Mouse (Mus musculus): ENCODE measurements around the gene Atp6v0e. TPM values are rescaled to one million over a fixed set of nuclear protein-coding genes. Genes with fewer than 3 reads are reported as not detected.

The Atp6v0e gene
- total and polyA plus RNA-seq, 3 experiments, result 190 to 422 (median 226) TPM

DNA sequence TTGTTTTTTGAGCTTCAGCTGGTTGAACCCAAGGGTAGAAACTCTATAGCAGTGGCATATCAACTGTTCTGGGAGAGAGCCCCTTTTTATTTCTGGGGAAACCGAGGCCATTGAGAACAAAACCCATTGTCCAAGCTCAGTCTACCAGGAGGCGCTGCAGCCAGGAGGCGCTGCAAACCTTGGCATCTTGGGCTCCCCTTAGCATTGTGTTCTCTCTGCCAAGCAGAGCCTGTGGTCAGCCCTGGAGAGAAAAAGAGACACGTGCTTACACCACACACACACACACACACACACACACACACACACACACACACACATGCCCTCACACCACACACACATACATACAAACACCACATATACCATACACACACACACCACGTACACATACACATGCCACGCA lies 42.7 kb upstream of the Atp6v0e start:
- H3K9ac ChIP-seq (ENCODE audit: insufficient read depth, low read depth), result no peak overlapping the region
- H3K27ac ChIP-seq (ENCODE audit: insufficient read depth, low read depth), result no peak overlapping the region
- no peaks in the 10 kb centered on the region for H3K79me2 ChIP-seq (replicated peaks; ENCODE audit: control insufficient read depth, extremely low read depth, insufficient read depth, poor library complexity, severe bottlenecking)
- peaks cover 70 to 93% of the 10 kb centered on the region in 2 experiments for H3K36me3 ChIP-seq (replicated peaks in 1 of 2; ENCODE audit: control insufficient read depth in 1 of 2, insufficient read depth in 1 of 2, low read length in 1 of 2)
- H3K4me3 ChIP-seq (replicated peaks in 1 of 3; ENCODE audit: low read depth in 2 of 3, low read length in 2 of 3, poor library complexity in 1 of 3), result no peak overlapping the region
- dilution Hi-C loops (cut with MboI; ENCODE audit: extremely low pct_ligation_motif_present, extremely low pct_unique_long_range_greater_than_20kb, low sequenced_read_pairs), result no loop called here
- no peak overlapping the region for H3K4me2 ChIP-seq (ENCODE audit: insufficient read depth, low read depth, poor library complexity, severe bottlenecking)
- no peaks in the 10 kb centered on the region for H3K27me3 ChIP-seq (replicated peaks)
- peaks cover 11 to 55% of the 10 kb centered on the region in 2 experiments; a peak in 3 of 4 replicates for H3K4me1 ChIP-seq (ENCODE audit: control insufficient read depth in 1 of 2, insufficient read depth in 2 of 2)
- H3K9me3 ChIP-seq (replicated peaks; ENCODE audit: low read length), result no peaks in the 10 kb centered on the region
- DNase-seq (ENCODE audit: extremely low read depth), result no peak
- in situ Hi-C loops (cut with MboI; ENCODE audit: low pct_ligation_motif_present, low pct_unique_long_range_greater_than_20kb, low sequenced_read_pairs), result no loop called here
- TF ChIP-seq TCF12 (IDR thresholded peaks at IDR 0.05; ENCODE audit: low read depth, low read length), result no peak
- no peak for TF ChIP-seq SIN3A (IDR thresholded peaks at IDR 0.05; ENCODE audit: low read length)
- TF ChIP-seq CTCF (conservative IDR thresholded peaks at IDR 0.05 in 1 of 2, IDR thresholded peaks at IDR 0.05 in 1 of 2; ENCODE audit: low read depth in 2 of 2, low read length in 2 of 2), result 0 out of 4 replicates have a peak, but pooled peaks of 1 of the 2 experiments have one; percentile 2

DNA sequence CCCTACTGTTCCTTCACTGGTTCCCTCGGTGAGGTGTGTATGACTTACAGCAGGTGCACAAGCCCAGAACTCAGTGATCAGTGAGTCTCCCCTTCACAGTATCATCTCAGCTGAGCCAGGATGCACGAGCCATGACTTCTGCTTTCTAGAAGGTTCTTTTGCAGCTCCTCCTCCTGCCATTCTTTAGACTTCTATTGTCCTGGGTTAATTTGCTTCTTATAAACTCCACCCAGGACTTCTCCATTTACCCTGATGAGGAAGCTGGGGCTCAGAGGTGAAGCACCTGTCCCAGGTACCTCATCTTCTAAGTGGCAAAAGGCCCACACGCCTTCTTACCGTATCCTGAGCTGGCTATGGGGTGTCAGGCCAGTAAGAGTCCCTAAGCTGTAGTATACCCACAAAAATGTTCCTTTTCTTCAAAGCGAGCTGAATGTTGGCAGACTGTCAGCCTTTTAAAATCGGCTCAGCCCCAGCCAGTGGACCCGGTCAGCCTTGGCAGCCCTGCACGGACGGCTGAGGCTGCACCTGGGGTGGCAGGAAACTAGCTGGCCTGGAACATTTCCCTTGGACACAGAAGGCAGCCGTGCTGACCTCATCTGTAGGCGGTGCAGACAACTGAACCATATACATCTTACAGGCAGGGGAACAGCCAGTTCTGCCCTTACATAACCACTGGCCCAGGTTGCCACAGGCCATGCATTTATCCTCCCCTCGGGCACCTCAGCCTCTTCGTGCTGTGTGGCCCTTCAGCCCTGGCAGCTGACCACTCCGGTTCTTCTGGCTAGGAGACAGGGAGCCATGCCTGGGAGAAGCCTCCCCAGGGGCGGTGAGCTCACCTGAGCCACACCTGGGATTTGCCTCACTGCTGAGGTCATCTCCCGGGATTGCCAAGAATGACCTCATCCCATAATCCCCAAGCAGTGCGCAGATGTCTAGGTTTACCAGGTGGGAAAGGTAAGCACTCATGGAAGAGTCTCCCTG lies 42.0 kb upstream of the Atp6v0e start:
- H3K36me3 ChIP-seq (replicated peaks in 1 of 2; ENCODE audit: control insufficient read depth in 1 of 2, insufficient read depth in 1 of 2, low read length in 1 of 2), result peaks cover 72 to 93% of the 10 kb centered on the region in 2 experiments
- dilution Hi-C loops (cut with MboI; ENCODE audit: extremely low pct_ligation_motif_present, extremely low pct_unique_long_range_greater_than_20kb, low sequenced_read_pairs) (no loop called here), in situ Hi-C loops (cut with MboI; ENCODE audit: low pct_ligation_motif_present, low pct_unique_long_range_greater_than_20kb, low sequenced_read_pairs) (no loop called here)
- no peak overlapping the region for H3K27ac ChIP-seq (ENCODE audit: insufficient read depth, low read depth)
- H3K27me3 ChIP-seq (replicated peaks), result no peaks in the 10 kb centered on the region
- H3K79me2 ChIP-seq (replicated peaks; ENCODE audit: control insufficient read depth, extremely low read depth, insufficient read depth, poor library complexity, severe bottlenecking), result no peaks in the 10 kb centered on the region
- H3K9me3 ChIP-seq (replicated peaks; ENCODE audit: low read length), result no peaks in the 10 kb centered on the region
- no peak for DNase-seq (ENCODE audit: extremely low read depth)
- H3K4me3 ChIP-seq (replicated peaks in 1 of 3; ENCODE audit: low read depth in 2 of 3, low read length in 2 of 3, poor library complexity in 1 of 3), result no peak overlapping the region
- H3K4me1 ChIP-seq (ENCODE audit: control insufficient read depth in 1 of 2, insufficient read depth in 2 of 2), result peaks cover 11 to 55% of the 10 kb centered on the region in 2 experiments; a peak in 3 of 4 replicates
- H3K4me2 ChIP-seq (ENCODE audit: insufficient read depth, low read depth, poor library complexity, severe bottlenecking), result no peak overlapping the region
- TF ChIP-seq USF2 (conservative IDR thresholded peaks at IDR 0.05; ENCODE audit: low read depth, low read length), result no peak
- no peak for TF ChIP-seq TCF12 (IDR thresholded peaks at IDR 0.05; ENCODE audit: low read depth, low read length)
- no peak for TF ChIP-seq MAZ (IDR thresholded peaks at IDR 0.05; ENCODE audit: low read depth, low read length)
- peak; percentile 38 for TF ChIP-seq ETS1 (conservative IDR thresholded peaks at IDR 0.05; ENCODE audit: low read depth, low read length)
- TF ChIP-seq SMC3 (IDR thresholded peaks at IDR 0.05; ENCODE audit: low read depth, low read length), result no peak
- peak; percentile 39; the same call in 1 of the 2 replicates for TF ChIP-seq BHLHE40 (IDR thresholded peaks at IDR 0.05; ENCODE audit: low read depth, low read length)
- no peak for TF ChIP-seq KAT2A (IDR thresholded peaks at IDR 0.05; ENCODE audit: insufficient replicate concordance, low read length)
- no peak overlapping the region for H3K9ac ChIP-seq (ENCODE audit: insufficient read depth, low read depth)

DNA sequence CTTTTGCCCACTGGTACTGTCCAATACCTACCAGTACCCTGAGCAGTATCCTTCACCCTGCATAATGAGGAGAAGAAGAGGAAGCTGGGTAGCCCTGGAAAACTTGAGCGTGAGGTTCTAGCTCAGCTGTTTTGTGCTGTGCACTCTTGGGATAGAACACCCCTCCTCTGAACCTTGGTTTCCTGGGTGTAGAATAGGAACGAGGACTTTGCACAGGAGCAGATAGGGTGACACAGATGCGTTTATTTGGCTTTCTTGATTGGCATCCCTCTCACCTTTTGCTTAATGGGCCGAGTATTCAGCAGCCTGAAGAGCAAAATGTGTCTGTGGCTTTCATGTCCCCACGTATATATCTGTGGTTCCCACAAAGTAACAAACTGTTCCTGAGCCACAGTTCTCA lies 41.1 kb upstream of the Atp6v0e start:
- dilution Hi-C loops (cut with MboI; ENCODE audit: extremely low pct_ligation_motif_present, extremely low pct_unique_long_range_greater_than_20kb, low sequenced_read_pairs), result no loop called here
- H3K4me3 ChIP-seq (replicated peaks in 1 of 3; ENCODE audit: low read depth in 2 of 3, low read length in 2 of 3, poor library complexity in 1 of 3), result no peak overlapping the region
- TF ChIP-seq HCFC1 (IDR thresholded peaks at IDR 0.05; ENCODE audit: low read depth, low read length) (no peak), SMC3 (IDR thresholded peaks at IDR 0.05; ENCODE audit: low read depth, low read length) (no peak), BHLHE40 (IDR thresholded peaks at IDR 0.05; ENCODE audit: low read depth, low read length) (no peak), CHD2 (IDR thresholded peaks at IDR 0.05; ENCODE audit: low read length) (no peak), POLR2AphosphoS2 (IDR thresholded peaks at IDR 0.05; ENCODE audit: low read depth, low read length) (no peak), MAZ (IDR thresholded peaks at IDR 0.05; ENCODE audit: low read depth, low read length) (no peak)
- no peaks in the 10 kb centered on the region for H3K9me3 ChIP-seq (replicated peaks; ENCODE audit: low read length)
- no peak overlapping the region for H3K9ac ChIP-seq (ENCODE audit: insufficient read depth, low read depth)
- H3K36me3 ChIP-seq (replicated peaks in 1 of 2; ENCODE audit: control insufficient read depth in 1 of 2, insufficient read depth in 1 of 2, low read length in 1 of 2), result peaks cover 66 to 92% of the 10 kb centered on the region in 2 experiments
- in situ Hi-C loops (cut with MboI; ENCODE audit: low pct_ligation_motif_present, low pct_unique_long_range_greater_than_20kb, low sequenced_read_pairs), result no loop called here
- no peaks in the 10 kb centered on the region for H3K27me3 ChIP-seq (replicated peaks)
- H3K27ac ChIP-seq (ENCODE audit: insufficient read depth, low read depth), result no peak overlapping the region
- no peak overlapping the region for H3K4me2 ChIP-seq (ENCODE audit: insufficient read depth, low read depth, poor library complexity, severe bottlenecking)
- H3K4me1 ChIP-seq (ENCODE audit: control insufficient read depth in 1 of 2, insufficient read depth in 2 of 2), result peaks cover 8 to 46% of the 10 kb centered on the region in 2 experiments; a peak in 3 of 4 replicates
- H3K79me2 ChIP-seq (replicated peaks; ENCODE audit: control insufficient read depth, extremely low read depth, insufficient read depth, poor library complexity, severe bottlenecking), result no peaks in the 10 kb centered on the region
- DNase-seq (ENCODE audit: extremely low read depth), result no peak
